Mouse (Mus musculus): Measurements from ENCODE around the gene Ap3b1.

GRCm38 (mm10) chr13:94392282-94392681 lies 33.5 kb downstream of the Ap3b1 start:
- TF ChIP-seq CTCF (IDR thresholded peaks at IDR 0.05) (no peak), POLR2A (IDR thresholded peaks at IDR 0.05; ENCODE audit: insufficient read depth, low read depth, low read length) (no peak), EP300 (IDR thresholded peaks at IDR 0.05; ENCODE audit: insufficient read depth, low read depth, low read length) (no peak)

Data from heart, adult 2 months (tissue).